Mouse (Mus musculus): Measurements from ENCODE around the gene Wwox. TPM values are rescaled to one million over a fixed set of nuclear protein-coding genes. Genes with fewer than 3 reads are reported as not detected.

The Wwox gene
- total and polyA plus RNA-seq, 3 experiments = 7.8 to 11.5 (median 9.1) TPM

DNA sequence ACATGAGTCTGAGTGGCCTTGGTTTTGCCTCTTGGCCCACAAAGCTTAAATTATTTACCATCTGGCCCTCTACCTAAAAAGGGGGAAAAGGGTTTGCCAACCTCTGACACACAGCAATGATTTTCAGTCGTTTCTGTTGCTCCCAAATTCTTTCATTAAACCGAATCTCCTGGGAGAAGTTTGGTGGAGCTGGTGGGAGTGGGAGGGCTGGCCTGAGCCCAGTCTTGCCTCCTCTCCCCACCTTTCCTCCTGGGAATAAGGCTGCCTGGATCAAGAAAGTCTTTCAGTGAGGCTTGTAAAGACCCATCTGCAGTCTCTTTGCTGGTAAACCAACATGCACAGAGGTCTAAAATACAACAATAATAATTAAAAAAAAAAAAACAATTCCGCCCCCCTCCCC, 113.2 kb downstream of the Wwox start:
- Histone ChIP-seq H3K27ac (ENCODE audit: insufficient read depth, low read depth) (no peak overlapping the region), H3K4me1 (ENCODE audit: control insufficient read depth in 1 of 2, insufficient read depth in 2 of 2) (peaks cover 0 to 26% of the 10 kb centered on the region in 2 experiments; a peak in 2 of 4 replicates), H3K9me3 (replicated peaks; ENCODE audit: low read length) (no peaks in the 10 kb centered on the region), H3K79me2 (replicated peaks; ENCODE audit: control insufficient read depth, extremely low read depth, insufficient read depth, poor library complexity, severe bottlenecking) (no peaks in the 10 kb centered on the region), H3K9ac (ENCODE audit: insufficient read depth, low read depth) (no peak overlapping the region), H3K36me3 (replicated peaks in 1 of 2; ENCODE audit: control insufficient read depth in 1 of 2, insufficient read depth in 1 of 2, low read length in 1 of 2) (peaks cover 2 to 11% of the 10 kb centered on the region in 2 experiments), H3K27me3 (replicated peaks) (no peaks in the 10 kb centered on the region), H3K4me3 (replicated peaks in 1 of 3; ENCODE audit: low read depth in 2 of 3, low read length in 2 of 3, poor library complexity in 1 of 3) (no peak overlapping the region), H3K4me2 (ENCODE audit: insufficient read depth, low read depth, poor library complexity, severe bottlenecking) (no peak overlapping the region)
- no peak for TF ChIP-seq ZC3H11A (IDR thresholded peaks at IDR 0.05; ENCODE audit: low read depth, low read length)
- no peak for TF ChIP-seq ZNF384 (IDR thresholded peaks at IDR 0.05; ENCODE audit: low read depth, low read length)
- TF ChIP-seq CHD2 (IDR thresholded peaks at IDR 0.05; ENCODE audit: low read length) = no peak
- no peak for TF ChIP-seq UBTF (IDR thresholded peaks at IDR 0.05; ENCODE audit: low read depth, low read length)
- TF ChIP-seq CTCF (conservative IDR thresholded peaks at IDR 0.05 in 1 of 2, IDR thresholded peaks at IDR 0.05 in 1 of 2; ENCODE audit: low read depth in 2 of 2, low read length in 2 of 2) = no peak
- TF ChIP-seq MYC (IDR thresholded peaks at IDR 0.05; ENCODE audit: low read depth, low read length) = no peak
- in situ Hi-C loops (cut with MboI; ENCODE audit: low pct_ligation_motif_present, low pct_unique_long_range_greater_than_20kb, low sequenced_read_pairs) = no loop called here
- DNase-seq (ENCODE audit: extremely low read depth) = no peak
- dilution Hi-C loops (cut with MboI; ENCODE audit: extremely low pct_ligation_motif_present, extremely low pct_unique_long_range_greater_than_20kb, low sequenced_read_pairs) = no loop called here

DNA sequence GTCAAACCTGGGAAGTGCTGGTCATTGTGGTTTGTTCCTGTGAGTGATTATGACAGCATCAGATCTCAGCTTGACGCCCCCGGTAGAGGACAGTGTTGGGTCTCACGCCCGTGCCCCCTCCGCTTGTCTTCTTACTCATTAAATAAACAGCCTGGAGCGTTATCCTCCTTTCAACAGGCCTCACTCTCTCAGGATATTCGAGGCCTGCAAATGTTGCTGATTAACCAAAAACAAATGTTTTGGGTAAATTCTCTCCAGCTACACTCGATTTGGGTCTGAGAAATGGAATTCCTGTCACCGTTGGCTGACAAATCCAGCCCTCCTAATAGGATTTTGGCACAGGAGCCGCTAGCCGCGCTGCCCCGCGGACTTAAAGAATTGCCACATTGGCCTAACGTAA, 115.5 kb downstream of the Wwox start:
- H3K4me2 ChIP-seq (ENCODE audit: insufficient read depth, low read depth, poor library complexity, severe bottlenecking) = no peak overlapping the region
- in situ Hi-C loops (cut with MboI; ENCODE audit: low pct_ligation_motif_present, low pct_unique_long_range_greater_than_20kb, low sequenced_read_pairs) = no loop called here
- no peaks in the 10 kb centered on the region for H3K79me2 ChIP-seq (replicated peaks; ENCODE audit: control insufficient read depth, extremely low read depth, insufficient read depth, poor library complexity, severe bottlenecking)
- dilution Hi-C loops (cut with MboI; ENCODE audit: extremely low pct_ligation_motif_present, extremely low pct_unique_long_range_greater_than_20kb, low sequenced_read_pairs) = no loop called here
- H3K4me1 ChIP-seq (ENCODE audit: control insufficient read depth in 1 of 2, insufficient read depth in 2 of 2) = peaks cover 0 to 14% of the 10 kb centered on the region in 2 experiments; a peak in 2 of 4 replicates
- TF ChIP-seq TBP (conservative IDR thresholded peaks at IDR 0.05; ENCODE audit: low read depth, low read length) (no peak), ZKSCAN1 (IDR thresholded peaks at IDR 0.05; ENCODE audit: borderline replicate concordance, low read depth, low read length) (no peak), IRF4 (IDR thresholded peaks at IDR 0.05; ENCODE audit: low read depth, low read length) (no peak), JUN (IDR thresholded peaks at IDR 0.05; ENCODE audit: insufficient read depth, low read depth, low read length) (no peak), CHD1 (IDR thresholded peaks at IDR 0.05; ENCODE audit: low read depth, low read length) (no peak)
- H3K36me3 ChIP-seq (replicated peaks in 1 of 2; ENCODE audit: control insufficient read depth in 1 of 2, insufficient read depth in 1 of 2, low read length in 1 of 2) = peaks cover 2 to 11% of the 10 kb centered on the region in 2 experiments
- no peak overlapping the region for H3K27ac ChIP-seq (ENCODE audit: insufficient read depth, low read depth)
- H3K9me3 ChIP-seq (replicated peaks; ENCODE audit: low read length) = no peaks in the 10 kb centered on the region
- no peak overlapping the region for H3K9ac ChIP-seq (ENCODE audit: insufficient read depth, low read depth)
- no peaks in the 10 kb centered on the region for H3K27me3 ChIP-seq (replicated peaks)
- no peak overlapping the region for H3K4me3 ChIP-seq (replicated peaks in 1 of 3; ENCODE audit: low read depth in 2 of 3, low read length in 2 of 3, poor library complexity in 1 of 3)
- no peak for DNase-seq (ENCODE audit: extremely low read depth)

DNA sequence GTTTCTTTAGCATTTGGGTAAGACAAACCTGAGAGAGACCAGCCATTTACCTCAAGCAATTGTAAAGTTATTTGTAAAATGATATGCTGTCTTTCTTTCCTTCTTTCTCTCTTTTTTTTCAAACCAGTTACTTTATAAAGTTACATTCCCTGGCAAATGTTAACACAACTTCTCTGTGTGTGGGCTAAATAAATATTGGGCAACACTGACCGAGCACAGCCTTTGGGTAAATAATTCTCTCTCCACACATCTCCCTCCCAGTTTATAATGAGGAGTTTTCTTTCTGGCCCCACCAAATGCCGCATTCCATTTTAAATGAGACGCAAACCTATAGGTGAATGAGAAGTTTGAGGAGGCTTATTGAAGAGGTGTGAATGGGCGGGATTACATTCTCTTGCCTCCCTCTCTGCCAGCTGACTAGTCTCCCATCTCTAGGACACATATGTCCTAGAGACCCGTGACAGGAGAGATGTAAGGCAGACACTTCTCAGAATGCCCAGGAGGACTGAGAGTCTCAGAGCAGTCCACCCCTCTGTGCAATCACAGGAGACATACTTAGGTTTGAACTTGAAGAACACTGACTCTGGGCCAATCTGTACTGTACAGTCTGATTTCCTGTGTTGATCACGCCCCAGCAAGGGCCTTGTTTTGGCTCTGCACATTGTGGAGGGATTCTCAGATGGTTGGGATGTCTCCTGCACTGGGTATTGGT, 116.2 kb downstream of the Wwox start:
- in situ Hi-C loops (cut with MboI; ENCODE audit: low pct_ligation_motif_present, low pct_unique_long_range_greater_than_20kb, low sequenced_read_pairs) (no loop called here), dilution Hi-C loops (cut with MboI; ENCODE audit: extremely low pct_ligation_motif_present, extremely low pct_unique_long_range_greater_than_20kb, low sequenced_read_pairs) (no loop called here)
- Histone ChIP-seq H3K27ac (ENCODE audit: insufficient read depth, low read depth) (no peak overlapping the region), H3K4me2 (ENCODE audit: insufficient read depth, low read depth, poor library complexity, severe bottlenecking) (no peak overlapping the region), H3K9me3 (replicated peaks; ENCODE audit: low read length) (no peaks in the 10 kb centered on the region), H3K27me3 (replicated peaks) (no peaks in the 10 kb centered on the region), H3K4me1 (ENCODE audit: control insufficient read depth in 1 of 2, insufficient read depth in 2 of 2) (peaks cover 0 to 11% of the 10 kb centered on the region in 2 experiments; a peak in 2 of 4 replicates), H3K36me3 (replicated peaks in 1 of 2; ENCODE audit: control insufficient read depth in 1 of 2, insufficient read depth in 1 of 2, low read length in 1 of 2) (peaks cover 0 to 11% of the 10 kb centered on the region in 2 experiments), H3K4me3 (replicated peaks in 1 of 3; ENCODE audit: low read depth in 2 of 3, low read length in 2 of 3, poor library complexity in 1 of 3) (no peak overlapping the region), H3K9ac (ENCODE audit: insufficient read depth, low read depth) (no peak overlapping the region), H3K79me2 (replicated peaks; ENCODE audit: control insufficient read depth, extremely low read depth, insufficient read depth, poor library complexity, severe bottlenecking) (no peaks in the 10 kb centered on the region)
- no peak for TF ChIP-seq PAX5 (IDR thresholded peaks at IDR 0.05; ENCODE audit: low read length)
- no peak for TF ChIP-seq MAFK (IDR thresholded peaks at IDR 0.05; ENCODE audit: insufficient replicate concordance, low read length)
- no peak for TF ChIP-seq CHD2 (IDR thresholded peaks at IDR 0.05; ENCODE audit: low read length)
- TF ChIP-seq GABPA (IDR thresholded peaks at IDR 0.05; ENCODE audit: insufficient replicate concordance, low read depth, low read length) = no peak
- TF ChIP-seq HCFC1 (IDR thresholded peaks at IDR 0.05; ENCODE audit: low read depth, low read length) = no peak
- no peak for TF ChIP-seq MAX (IDR thresholded peaks at IDR 0.05; ENCODE audit: low read length)
- TF ChIP-seq ZNF384 (IDR thresholded peaks at IDR 0.05; ENCODE audit: low read depth, low read length) = no peak
- TF ChIP-seq EP300 (IDR thresholded peaks at IDR 0.05; ENCODE audit: low read length) = no peak
- TF ChIP-seq E2F4 (IDR thresholded peaks at IDR 0.05; ENCODE audit: insufficient replicate concordance, low read depth, low read length) = no peak
- no peak for TF ChIP-seq ELF1 (IDR thresholded peaks at IDR 0.05; ENCODE audit: low read depth, low read length)
- no peak for TF ChIP-seq MAZ (IDR thresholded peaks at IDR 0.05; ENCODE audit: low read depth, low read length)
- no peak for TF ChIP-seq NRF1 (IDR thresholded peaks at IDR 0.05; ENCODE audit: low read depth, low read length)
- DNase-seq (ENCODE audit: extremely low read depth) = no peak
